Mouse (Mus musculus) hindbrain, embryonic 15.5 days (tissue): ENCODE measurements around the gene Zbtb20. TPM values are rescaled to one million over a fixed set of nuclear protein-coding genes. Genes with fewer than 3 reads are reported as not detected.

ENCODE experiments used
- ATAC-seq: fragments of 200-750 bp; cut with Nextera tagmentation; 2 replicates; pipeline ENCODE4 v1.8.0; 2017; ENCODE audit warnings: low read depth, moderate number of reproducible peaks, moderate TSS enrichment; ENCODE audit not compliant: low FRiP score
- H3K27ac ChIP-seq: fragments of 300-500 bp; sonication (generic); replicated peaks from 2 replicates; pipeline ENCODE4 v1.5.1; 2015; ENCODE audit warnings: mild to moderate bottlenecking, inconsistent platforms
- H3K27me3 ChIP-seq: fragments of 300-500 bp; sonication (generic); 2 replicates; pipeline ENCODE4 v1.6.1; 2015; ENCODE audit warnings: control low read depth, inconsistent platforms
- H3K36me3 ChIP-seq: fragments of 300-500 bp; sonication (generic); 2 replicates; pipeline ENCODE4 v1.6.1; 2015; ENCODE audit warnings: control low read depth, inconsistent platforms
- H3K4me1 ChIP-seq: fragments of 300-500 bp; sonication (generic); replicated peaks from 2 replicates; pipeline ENCODE4 v1.6.1; 2015; ENCODE audit warnings: control low read depth, inconsistent platforms
- H3K4me2 ChIP-seq: fragments of 300-500 bp; sonication (generic); 2 replicates; pipeline ENCODE4 v1.6.1; 2015; ENCODE audit warnings: moderate library complexity, mild to moderate bottlenecking, inconsistent platforms
- H3K4me3 ChIP-seq: fragments of 300-500 bp; sonication (generic); 2 replicates; pipeline ENCODE4 v1.5.1; 2015; ENCODE audit warnings: mild to moderate bottlenecking, inconsistent platforms
- H3K9ac ChIP-seq: fragments of 300-500 bp; sonication (generic); 2 replicates; pipeline ENCODE4 v1.6.1; 2015; ENCODE audit warnings: inconsistent platforms
- H3K9me3 ChIP-seq: fragments of 300-500 bp; sonication (generic); 2 replicates; pipeline ENCODE4 v1.6.1; 2016; ENCODE audit warnings: control low read depth, inconsistent platforms
- WGBS: fragments of 180-500 bp; shearing (Covaris S2); methylation state at CpG from one replicate; pipeline ENCODE4 v1.1.7; 2015; 5-methylcytosine and 5-hydroxymethylcytosine counted together
- polyA plus RNA-seq: library from polyadenylated mRNA; unstranded; fragments of >200 nt; fragmentation: Nextera tagmentation; extraction: Ambion mirVana; gene quantifications from 2 replicates; pipeline ENCODE4 v1.2.1, GENCODE M21; 2015

The Zbtb20 gene
- polyA plus RNA-seq, 1 experiment from 2014 or later: 60.9 TPM

GRCm38 (mm10) chr16:43286319-43286718, 410.6 kb downstream of the Zbtb20 start:
- Histone ChIP-seq H3K4me2 (no peak overlapping the region), H3K4me1 (no peaks in the 10 kb centered on the region), H3K9ac (no peak overlapping the region), H3K27ac (peak overlapping the region; percentile 54; the same call in 1 of the 2 replicates), H3K4me3 (no peak overlapping the region), H3K9me3 (no peaks in the 10 kb centered on the region), H3K27me3 (no peaks in the 10 kb centered on the region), H3K36me3 (no peaks in the 10 kb centered on the region)
- 18% methylated on average over 1 of the region's 1 CpGs for WGBS
- ATAC-seq: peak; percentile 91

DNA sequence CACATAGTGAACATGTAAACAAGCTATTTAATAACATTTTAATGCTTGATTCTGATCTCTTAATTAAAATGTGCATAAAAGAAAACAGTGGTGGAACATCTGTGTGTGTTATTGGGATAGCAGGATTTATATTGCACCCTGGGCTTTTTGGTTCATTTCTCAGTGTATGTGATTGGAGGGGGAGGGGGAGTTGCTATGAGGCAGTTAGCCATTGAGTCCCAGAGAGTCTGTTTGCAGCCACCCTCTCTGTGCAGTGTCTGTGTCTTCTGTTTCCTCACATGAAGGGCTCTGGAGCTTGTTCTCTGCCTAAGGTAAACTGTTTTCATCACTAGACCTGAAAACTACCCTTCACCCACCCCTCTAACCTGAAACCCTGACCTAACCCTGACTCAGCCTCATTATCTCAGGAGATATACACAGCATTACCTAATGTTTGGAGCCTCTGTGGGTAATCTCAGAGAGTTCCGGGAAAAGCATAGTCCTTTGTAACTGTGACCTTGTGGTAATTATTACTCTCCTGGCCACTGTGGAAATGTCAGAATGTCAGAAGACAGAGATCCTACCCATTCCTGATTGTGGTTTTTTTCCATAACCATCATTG, 411.2 kb downstream of the Zbtb20 start:
- Histone ChIP-seq H3K9me3 (no peaks in the 10 kb centered on the region), H3K4me2 (no peak overlapping the region), H3K36me3 (no peaks in the 10 kb centered on the region), H3K9ac (no peak overlapping the region), H3K27me3 (no peaks in the 10 kb centered on the region), H3K27ac (peak overlapping the region; percentile 40; the same call in 1 of the 2 replicates), H3K4me1 (no peaks in the 10 kb centered on the region), H3K4me3 (no peak overlapping the region)
- WGBS: 46% methylated on average over 1 of the region's 1 CpGs
- no peak for ATAC-seq

DNA sequence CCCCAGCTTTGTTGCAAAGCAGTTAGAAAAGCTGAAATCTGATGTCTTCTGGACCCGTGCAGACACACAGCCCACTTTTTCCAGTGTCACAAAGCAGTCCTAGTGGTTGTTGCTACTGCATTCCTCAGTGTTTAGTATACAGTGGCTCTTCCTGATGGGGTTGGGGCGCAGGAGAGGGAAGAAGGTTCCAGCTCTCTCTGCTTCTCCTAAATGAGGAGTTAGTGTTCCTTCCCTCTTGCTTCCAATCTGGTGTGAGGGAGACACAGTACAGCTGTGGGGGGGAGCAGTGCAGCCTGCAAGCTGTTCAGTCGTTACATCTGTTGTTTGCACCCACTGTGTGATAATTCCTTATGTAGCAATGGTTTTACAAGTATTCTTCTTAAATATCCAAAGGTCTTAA, 415.7 kb downstream of the Zbtb20 start:
- Histone ChIP-seq H3K9ac (no peak overlapping the region), H3K4me2 (no peak overlapping the region), H3K4me3 (no peak overlapping the region), H3K9me3 (no peaks in the 10 kb centered on the region), H3K36me3 (no peaks in the 10 kb centered on the region), H3K27me3 (no peaks in the 10 kb centered on the region), H3K27ac (no peak overlapping the region), H3K4me1 (no peaks in the 10 kb centered on the region)
- ATAC-seq: no peak
- WGBS: 73% methylated on average over 3 of the region's 3 CpGs

DNA sequence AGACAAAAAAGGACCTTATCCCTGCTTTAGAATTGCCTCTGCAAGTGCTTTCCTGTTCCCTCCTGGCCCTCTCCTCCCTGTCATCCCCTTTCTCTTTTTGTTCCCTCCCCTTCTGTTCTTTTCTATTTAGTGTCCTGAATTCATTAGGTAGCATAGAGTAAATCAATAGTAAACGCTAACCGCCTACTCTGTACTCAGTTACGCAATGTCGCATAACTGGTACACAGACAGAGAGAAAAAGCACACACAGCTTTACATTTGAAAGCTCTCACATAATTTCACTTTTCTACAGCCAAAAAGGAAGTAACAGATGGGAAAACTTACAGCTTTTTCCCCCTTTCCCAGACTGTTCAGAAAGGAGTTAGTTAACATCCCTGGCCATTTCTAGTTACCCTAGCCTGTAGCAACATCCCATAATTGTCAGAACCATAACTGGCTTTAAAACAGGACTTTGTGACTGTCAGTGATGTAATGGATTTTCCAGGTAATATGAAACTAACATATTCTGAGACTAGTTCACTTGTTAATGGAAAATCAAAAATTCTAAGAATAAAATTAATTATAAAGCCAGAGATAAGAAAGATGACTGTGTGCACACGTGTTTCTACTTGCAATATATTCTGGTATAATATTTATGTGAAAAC, 422.4 kb downstream of the Zbtb20 start:
- H3K4me3 ChIP-seq: no peak overlapping the region
- H3K4me2 ChIP-seq: no peak overlapping the region
- WGBS: 51% methylated on average over 5 of the region's 5 CpGs
- H3K4me1 ChIP-seq: 0 out of 2 replicates have a peak, but pooled peaks cover 3% of the 10 kb centered on the region
- no peaks in the 10 kb centered on the region for H3K27me3 ChIP-seq
- H3K9me3 ChIP-seq: no peaks in the 10 kb centered on the region
- no peak for ATAC-seq
- no peaks in the 10 kb centered on the region for H3K36me3 ChIP-seq
- H3K27ac ChIP-seq: no peak overlapping the region
- no peak overlapping the region for H3K9ac ChIP-seq

GRCm38 (mm10) chr16:43300420-43300819, 424.7 kb downstream of the Zbtb20 start:
- Histone ChIP-seq H3K9me3 (no peaks in the 10 kb centered on the region), H3K4me3 (no peak overlapping the region), H3K27ac (no peak overlapping the region), H3K36me3 (no peaks in the 10 kb centered on the region), H3K27me3 (no peaks in the 10 kb centered on the region), H3K4me1 (0 out of 2 replicates have a peak, but pooled peaks cover 3% of the 10 kb centered on the region), H3K4me2 (no peak overlapping the region), H3K9ac (no peak overlapping the region)
- 90% methylated on average over 3 of the region's 3 CpGs for WGBS
- no peak for ATAC-seq

GRCm38 (mm10) chr16:43302171-43302570, 426.5 kb downstream of the Zbtb20 start:
- no peak overlapping the region for H3K27ac ChIP-seq
- no peaks in the 10 kb centered on the region for H3K9me3 ChIP-seq
- H3K36me3 ChIP-seq: no peaks in the 10 kb centered on the region
- no peak overlapping the region for H3K9ac ChIP-seq
- H3K4me1 ChIP-seq: 0 out of 2 replicates have a peak, but pooled peaks cover 3% of the 10 kb centered on the region
- H3K27me3 ChIP-seq: no peaks in the 10 kb centered on the region
- no peak overlapping the region for H3K4me3 ChIP-seq
- H3K4me2 ChIP-seq: no peak overlapping the region
- WGBS: 55% methylated on average over 2 of the region's 2 CpGs
- no peak for ATAC-seq

DNA sequence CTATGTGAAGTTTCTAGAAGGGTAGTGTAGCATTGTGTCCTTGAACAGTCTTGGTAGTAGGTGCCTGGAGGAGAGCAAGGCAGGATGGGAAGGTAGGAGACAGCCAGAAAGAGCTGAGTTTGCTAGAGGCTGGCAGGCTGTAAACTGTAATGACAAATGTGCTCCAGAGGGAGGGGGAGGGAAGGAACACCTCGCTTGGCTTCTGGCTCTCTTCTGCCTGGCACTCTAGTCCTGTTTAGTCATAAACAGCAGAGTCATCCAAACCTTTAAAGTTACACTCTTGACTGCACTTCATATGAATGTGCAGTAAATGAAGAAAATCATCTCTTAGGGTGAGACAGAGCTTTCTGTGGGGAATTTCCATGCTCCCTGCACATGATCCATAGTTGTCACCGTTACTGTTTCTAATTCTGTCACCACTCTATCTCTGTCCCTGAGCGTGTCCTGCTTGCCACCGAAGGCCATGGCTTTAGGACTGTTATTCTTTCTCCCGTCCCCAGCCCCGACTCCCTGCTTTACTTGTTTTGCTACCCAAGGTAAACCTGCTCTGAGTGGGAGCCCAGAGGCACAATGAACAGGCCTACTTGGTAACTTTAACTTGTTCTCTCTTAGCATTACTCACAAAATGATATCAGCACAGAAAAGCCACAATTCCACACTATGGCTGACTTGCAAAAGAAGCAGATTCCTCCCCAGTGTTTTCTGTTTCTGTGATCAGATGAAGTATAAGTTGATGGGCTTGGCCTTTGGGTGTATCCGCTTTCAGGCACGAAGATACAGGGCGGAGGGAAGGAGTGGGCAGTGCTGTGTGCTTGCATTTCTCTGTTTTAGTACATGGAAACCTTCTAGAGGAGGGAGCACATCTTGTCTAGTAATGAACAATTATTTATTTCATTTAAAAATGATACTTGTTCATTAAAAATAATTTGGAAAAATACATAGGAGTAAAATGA, 427.8 kb downstream of the Zbtb20 start:
- no peak overlapping the region for H3K4me3 ChIP-seq
- H3K4me2 ChIP-seq: no peak overlapping the region
- H3K9me3 ChIP-seq: no peaks in the 10 kb centered on the region
- no peak overlapping the region for H3K27ac ChIP-seq
- no peak for ATAC-seq
- WGBS: 68% methylated on average over 9 of the region's 9 CpGs
- no peak overlapping the region for H3K9ac ChIP-seq
- H3K27me3 ChIP-seq: no peaks in the 10 kb centered on the region
- H3K4me1 ChIP-seq: no peaks in the 10 kb centered on the region
- H3K36me3 ChIP-seq: no peaks in the 10 kb centered on the region

DNA sequence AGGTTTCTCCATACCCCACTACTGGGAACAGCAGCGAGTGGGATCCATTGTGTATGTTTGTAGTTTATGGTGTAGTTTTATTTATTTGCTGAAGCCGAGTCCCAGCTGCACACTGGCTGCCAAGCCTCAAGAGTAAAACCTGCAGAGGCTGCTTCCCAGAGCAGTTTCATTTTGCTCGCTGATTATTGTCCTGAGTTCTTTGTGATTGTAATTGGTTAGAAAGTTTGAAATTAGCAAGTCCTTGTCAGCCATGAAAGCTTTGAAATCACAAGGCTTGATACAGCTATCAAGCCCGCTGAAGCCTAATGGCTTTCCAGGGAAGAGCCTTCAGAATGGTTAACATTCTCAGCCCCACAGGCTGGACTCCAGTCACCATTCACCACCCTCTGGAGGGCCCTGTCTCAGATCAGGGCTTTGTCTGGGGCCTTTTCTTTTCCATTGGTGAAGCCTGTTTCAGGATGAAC, 434.3 kb downstream of the Zbtb20 start:
- Histone ChIP-seq H3K4me2 (no peak overlapping the region), H3K9me3 (no peaks in the 10 kb centered on the region), H3K27ac (peak overlapping the region; percentile 17; the same call in 1 of the 2 replicates), H3K36me3 (no peaks in the 10 kb centered on the region), H3K27me3 (no peaks in the 10 kb centered on the region), H3K4me1 (peaks cover 12% of the 10 kb centered on the region), H3K4me3 (no peak overlapping the region), H3K9ac (no peak overlapping the region)
- 19% methylated on average over 4 of the region's 4 CpGs for WGBS
- no peak for ATAC-seq

GRCm38 (mm10) chr16:43324009-43324408, 448.3 kb downstream of the Zbtb20 start:
- H3K27ac ChIP-seq: no peak overlapping the region
- no peak overlapping the region for H3K4me3 ChIP-seq
- no peak overlapping the region for H3K4me2 ChIP-seq
- ATAC-seq: no peak
- no peaks in the 10 kb centered on the region for H3K27me3 ChIP-seq
- no peaks in the 10 kb centered on the region for H3K36me3 ChIP-seq
- no peaks in the 10 kb centered on the region for H3K4me1 ChIP-seq
- 82% methylated on average over 3 of the region's 3 CpGs for WGBS
- no peaks in the 10 kb centered on the region for H3K9me3 ChIP-seq
- no peak overlapping the region for H3K9ac ChIP-seq

DNA sequence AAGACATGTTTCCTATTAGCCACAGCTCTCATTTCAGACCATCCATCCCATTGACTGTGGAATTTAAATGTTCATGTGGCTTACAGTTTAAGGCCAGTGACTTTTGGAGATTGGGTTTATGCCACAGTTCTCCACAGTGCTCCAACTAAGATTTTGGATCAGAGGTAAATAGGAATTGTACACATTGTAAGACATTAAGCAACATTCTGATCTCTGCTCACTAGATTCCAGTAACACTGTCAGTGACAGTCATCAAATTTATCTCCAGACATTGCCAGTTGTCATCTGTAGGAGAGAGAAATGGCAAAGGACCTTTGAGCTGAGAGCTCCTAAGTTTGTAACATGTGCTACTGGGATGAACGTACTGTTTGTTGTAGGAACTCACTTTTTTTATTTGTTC, 452.5 kb downstream of the Zbtb20 start:
- Histone ChIP-seq H3K36me3 (no peaks in the 10 kb centered on the region), H3K4me2 (no peak overlapping the region), H3K9ac (no peak overlapping the region), H3K27me3 (no peaks in the 10 kb centered on the region), H3K4me1 (no peaks in the 10 kb centered on the region), H3K27ac (no peak overlapping the region), H3K4me3 (no peak overlapping the region), H3K9me3 (no peaks in the 10 kb centered on the region)
- WGBS: 90% methylated on average over 1 of the region's 1 CpGs
- ATAC-seq: no peak

DNA sequence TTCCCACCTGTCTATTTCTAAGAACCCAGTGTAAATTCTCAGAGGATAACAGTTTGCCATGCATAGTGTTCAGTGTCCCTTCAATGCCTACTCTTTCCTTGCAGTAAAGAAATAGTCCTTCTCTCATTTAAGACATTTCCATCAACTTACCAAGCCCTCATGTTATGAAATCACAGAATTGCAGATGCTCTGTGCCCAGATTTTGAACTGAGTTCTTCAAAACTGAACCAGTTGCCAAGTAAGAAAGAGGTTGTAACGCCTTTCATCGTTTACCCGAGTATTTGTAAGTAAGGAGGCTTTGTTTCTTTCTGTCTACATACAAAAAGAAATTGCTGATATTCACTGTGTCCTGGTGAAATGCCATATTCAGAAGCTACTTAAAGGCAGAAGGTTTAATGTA, 454.5 kb downstream of the Zbtb20 start:
- Histone ChIP-seq H3K27me3 (no peaks in the 10 kb centered on the region), H3K9ac (no peak overlapping the region), H3K4me1 (0 out of 2 replicates have a peak, but pooled peaks cover 7% of the 10 kb centered on the region), H3K4me2 (no peak overlapping the region), H3K36me3 (no peaks in the 10 kb centered on the region), H3K9me3 (no peaks in the 10 kb centered on the region), H3K27ac (no peak overlapping the region), H3K4me3 (no peak overlapping the region)
- WGBS: 91% methylated on average over 3 of the region's 3 CpGs
- ATAC-seq: no peak

DNA sequence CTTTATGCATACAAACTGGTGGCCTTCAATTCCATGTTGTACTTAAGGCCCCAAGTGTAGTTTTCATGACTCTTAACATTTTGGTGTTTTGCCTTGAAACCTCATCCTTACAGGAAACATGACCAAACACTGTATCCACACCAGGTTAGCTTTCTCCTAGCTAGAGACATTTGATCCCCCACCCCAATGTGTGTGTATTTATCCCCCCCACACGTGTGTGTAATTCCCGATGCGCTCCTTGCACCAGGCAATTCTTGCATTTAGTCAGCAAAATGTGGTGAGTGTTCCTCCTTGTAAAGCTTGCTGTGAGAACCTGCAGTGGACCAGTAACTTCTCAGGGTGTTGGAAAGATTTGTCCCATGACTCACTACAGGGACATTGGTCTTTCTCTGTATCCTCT, 455.8 kb downstream of the Zbtb20 start:
- Histone ChIP-seq H3K4me1 (0 out of 2 replicates have a peak, but pooled peaks cover 9% of the 10 kb centered on the region), H3K27ac (no peak overlapping the region), H3K9me3 (no peaks in the 10 kb centered on the region), H3K27me3 (no peaks in the 10 kb centered on the region), H3K36me3 (no peaks in the 10 kb centered on the region), H3K9ac (no peak overlapping the region), H3K4me3 (no peak overlapping the region), H3K4me2 (no peak overlapping the region)
- no peak for ATAC-seq
- 91% methylated on average over 3 of the region's 3 CpGs for WGBS
